Mouse (Mus musculus) midbrain, embryonic 16.5 days (tissue): ENCODE measurements at regions not wholly inside any gene's neighbourhood (a gene's known extent, or its start where the extent isn't known, plus 50 kb on each side); places are given as distances from the start of the nearest gene placed in this dataset.

Experiments used
- ATAC-seq: fragments of 200-750 bp; cut with Nextera tagmentation; 2 replicates; pipeline ENCODE4 v1.8.0; 2017; ENCODE audit warnings: moderate TSS enrichment
- H3K27ac ChIP-seq: fragments of 300-500 bp; sonication (generic); 2 replicates; pipeline ENCODE4 v1.5.1; 2014; ENCODE audit warnings: mild to moderate bottlenecking, low read length, mixed read lengths
- H3K27me3 ChIP-seq: fragments of 300-500 bp; sonication (generic); 2 replicates; pipeline ENCODE4 v1.6.1; 2014; ENCODE audit warnings: low read depth, low read length, mixed read lengths; ENCODE audit not compliant: control insufficient read depth, insufficient read depth
- H3K36me3 ChIP-seq: fragments of 300-500 bp; sonication (generic); 2 replicates; pipeline ENCODE4 v1.6.1; 2014; ENCODE audit warnings: mild to moderate bottlenecking, low read length, moderate library complexity, mixed read lengths; ENCODE audit not compliant: control insufficient read depth, insufficient read depth
- H3K4me1 ChIP-seq: fragments of 300-500 bp; sonication (generic); 2 replicates; pipeline ENCODE4 v1.6.1; 2014; ENCODE audit warnings: mild to moderate bottlenecking, low read length, mixed read lengths; ENCODE audit not compliant: control insufficient read depth, insufficient read depth
- H3K4me2 ChIP-seq: fragments of 300-500 bp; sonication (generic); 2 replicates; pipeline ENCODE4 v1.6.1; 2014; ENCODE audit warnings: mild to moderate bottlenecking, low read length, mixed read lengths
- H3K4me3 ChIP-seq: fragments of 300-500 bp; sonication (generic); 2 replicates; pipeline ENCODE4 v1.5.1; 2014; ENCODE audit warnings: low read depth, mild to moderate bottlenecking, low read length, moderate library complexity, mixed read lengths
- H3K9ac ChIP-seq: fragments of 300-500 bp; sonication (generic); 2 replicates; pipeline ENCODE4 v1.6.1; 2014; ENCODE audit warnings: low read depth, low read length, mixed read lengths
- H3K9me3 ChIP-seq: fragments of 300-500 bp; sonication (generic); replicated peaks from 2 replicates; pipeline ENCODE4 v1.6.1; 2014; ENCODE audit warnings: mild to moderate bottlenecking, low read length, mixed read lengths; ENCODE audit not compliant: control insufficient read depth, poor library complexity, severe bottlenecking
- WGBS: fragments of 180-500 bp; shearing (Covaris S2); extraction: QIAGEN DNeasy Blood & Tissue Kit; methylation state at CpG from one replicate; pipeline ENCODE4 v1.1.7; 2014; 5-methylcytosine and 5-hydroxymethylcytosine counted together

DNA sequence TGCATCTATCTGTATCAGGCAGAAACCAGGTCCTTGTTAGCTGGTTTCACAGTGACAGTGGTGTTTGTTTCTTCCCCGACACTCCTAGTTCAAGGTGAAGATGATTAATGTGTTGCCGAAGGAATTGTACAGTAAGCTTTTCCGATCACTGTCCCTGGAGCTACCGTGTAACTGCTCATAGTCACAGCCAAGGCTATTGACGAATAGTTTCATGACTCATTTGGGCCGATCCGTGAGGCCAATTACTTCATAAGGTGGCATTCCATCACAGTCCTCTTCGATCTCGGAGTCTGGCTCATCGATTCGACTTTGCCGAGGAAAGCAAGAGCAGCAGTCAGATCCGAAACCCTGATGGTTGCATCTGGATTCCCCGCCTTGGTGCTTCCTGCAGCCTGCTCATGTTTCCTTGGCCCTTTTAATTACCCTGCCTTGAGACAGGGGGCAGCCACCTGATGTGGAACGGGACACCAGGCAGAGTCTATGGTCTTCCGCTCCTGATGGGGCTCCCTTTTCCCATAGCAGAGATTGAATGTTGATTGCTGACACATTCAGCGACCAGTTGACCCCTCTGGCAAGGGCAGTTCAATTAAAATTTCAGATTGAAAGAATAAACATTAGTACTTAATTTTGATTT, 441.7 kb upstream of the Cdh4 start:
- no peaks in the 10 kb centered on the region for H3K4me1 ChIP-seq
- no peak overlapping the region for H3K4me2 ChIP-seq
- H3K27me3 ChIP-seq = no peaks in the 10 kb centered on the region
- 85% methylated on average over 17 of the region's 17 CpGs for WGBS
- H3K9ac ChIP-seq = no peak overlapping the region
- no peak overlapping the region for H3K27ac ChIP-seq
- H3K9me3 ChIP-seq = no peaks in the 10 kb centered on the region
- H3K4me3 ChIP-seq = no peak overlapping the region
- H3K36me3 ChIP-seq = no peaks in the 10 kb centered on the region
- ATAC-seq = no peak

DNA sequence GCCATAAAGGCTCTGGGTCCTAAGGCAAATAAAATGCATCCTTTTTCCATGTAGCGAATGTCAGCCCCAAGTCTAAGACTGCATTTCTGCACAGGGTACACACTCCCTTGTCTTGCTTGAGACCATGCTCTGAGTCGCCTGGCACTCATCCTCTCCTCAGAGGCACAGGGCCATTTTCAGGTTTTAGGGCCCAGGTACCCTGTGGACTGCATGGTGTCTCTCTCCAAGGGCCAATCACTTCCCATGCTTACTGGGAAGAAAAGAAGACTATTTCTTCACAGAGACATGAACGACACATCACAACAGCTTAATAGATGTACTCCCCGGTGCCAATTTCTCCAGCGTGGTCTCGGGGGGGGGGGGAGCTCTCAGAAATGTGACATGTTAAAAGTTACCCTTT, 434.5 kb upstream of the Cdh4 start:
- WGBS = 78% methylated on average over 6 of the region's 6 CpGs
- Histone ChIP-seq H3K27ac (no peak overlapping the region), H3K9ac (no peak overlapping the region), H3K4me3 (no peak overlapping the region), H3K27me3 (no peaks in the 10 kb centered on the region), H3K9me3 (no peaks in the 10 kb centered on the region), H3K4me2 (no peak overlapping the region), H3K36me3 (no peaks in the 10 kb centered on the region), H3K4me1 (0 out of 2 replicates have a peak, but pooled peaks cover 2% of the 10 kb centered on the region)
- ATAC-seq = no peak

DNA sequence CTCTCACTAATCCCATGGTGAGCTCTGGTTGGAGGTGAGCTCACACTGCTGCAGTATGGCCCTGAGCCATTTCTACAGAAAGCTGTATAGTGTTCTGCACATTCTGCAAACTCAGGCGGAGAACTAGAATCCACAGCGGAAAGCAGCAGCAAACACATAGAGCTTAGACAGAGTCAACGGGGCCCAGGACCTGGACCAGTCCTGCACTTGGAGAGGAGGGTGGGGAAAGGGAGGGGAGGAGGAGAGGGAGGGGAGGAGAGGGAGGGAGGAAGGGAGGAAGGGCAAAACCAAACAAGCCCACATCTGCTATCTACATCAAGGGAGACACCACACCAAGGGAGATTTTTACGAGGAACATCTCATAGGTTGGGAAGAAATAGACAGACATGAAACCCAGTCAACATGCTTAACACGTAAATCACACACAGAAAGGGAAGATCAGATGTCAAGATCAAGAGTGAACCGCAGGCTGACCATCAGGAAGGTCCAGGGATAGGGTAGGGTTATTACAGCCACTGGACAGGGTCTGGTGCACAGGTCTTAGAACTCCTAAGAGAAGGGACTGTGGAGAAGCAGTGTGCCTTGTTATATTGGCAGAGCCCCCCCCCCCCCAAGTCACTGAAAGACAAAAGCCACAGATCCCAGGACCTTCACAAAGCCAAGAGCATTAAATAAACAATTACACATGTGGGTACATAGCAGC, 428.2 kb upstream of the Cdh4 start:
- Histone ChIP-seq H3K9ac (no peak overlapping the region), H3K36me3 (no peaks in the 10 kb centered on the region), H3K27ac (no peak overlapping the region), H3K9me3 (no peaks in the 10 kb centered on the region), H3K4me2 (no peak overlapping the region), H3K4me3 (no peak overlapping the region), H3K27me3 (no peaks in the 10 kb centered on the region), H3K4me1 (peaks cover 4% of the 10 kb centered on the region; the same call in 1 of the 2 replicates)
- 89% methylated on average over 6 of the region's 6 CpGs for WGBS
- peak; percentile 30; the same call in 1 of the 2 replicates for ATAC-seq

DNA sequence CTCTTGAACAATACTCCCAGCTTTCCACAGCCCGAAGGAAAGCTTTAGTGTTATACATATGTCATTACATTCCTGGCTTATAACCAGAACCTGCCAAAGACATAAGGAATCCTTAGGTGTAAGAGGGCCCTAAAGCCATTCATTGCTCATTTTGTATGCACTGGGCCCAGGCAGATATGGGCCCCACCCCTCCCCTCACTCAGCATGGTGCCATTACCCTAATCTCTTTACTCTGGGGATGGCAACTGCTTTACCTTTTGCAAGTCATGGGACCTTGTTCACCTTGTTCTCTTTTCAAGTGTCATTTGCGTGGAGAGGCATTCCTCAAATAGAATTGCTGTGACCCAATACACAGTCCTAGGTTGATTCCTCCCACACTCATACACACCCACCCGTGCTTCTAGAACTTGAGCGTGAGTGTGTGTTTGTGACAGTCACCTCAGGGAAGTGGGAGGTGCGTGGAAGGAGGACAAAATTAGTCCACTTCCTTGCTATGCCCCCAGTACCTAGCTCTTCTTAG, 419.5 kb upstream of the Cdh4 start:
- H3K4me3 ChIP-seq = no peak overlapping the region
- no peak overlapping the region for H3K4me2 ChIP-seq
- H3K27ac ChIP-seq = no peak overlapping the region
- H3K27me3 ChIP-seq = no peaks in the 10 kb centered on the region
- no peaks in the 10 kb centered on the region for H3K4me1 ChIP-seq
- no peak for ATAC-seq
- H3K9ac ChIP-seq = no peak overlapping the region
- no peaks in the 10 kb centered on the region for H3K36me3 ChIP-seq
- H3K9me3 ChIP-seq = no peaks in the 10 kb centered on the region
- WGBS = 66% methylated on average over 5 of the region's 5 CpGs

DNA sequence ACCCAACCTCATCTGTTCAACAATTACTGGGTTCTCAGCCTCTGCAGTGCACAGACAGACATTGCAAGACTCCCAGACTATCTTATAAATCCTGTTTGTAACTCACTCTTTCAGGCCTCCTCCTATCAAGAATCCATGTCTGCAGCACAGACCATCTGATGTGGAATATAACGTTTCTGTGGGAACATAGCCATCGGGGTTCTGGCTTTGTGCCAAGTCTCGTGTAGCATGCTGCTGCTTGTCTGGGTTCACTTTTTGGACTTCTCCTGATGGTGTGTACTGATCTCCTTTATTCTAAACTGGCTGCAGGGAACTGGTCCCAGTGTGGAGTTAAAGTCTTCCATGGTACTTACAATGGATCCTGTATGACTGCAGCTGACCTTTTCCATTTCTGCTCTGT, 418.0 kb upstream of the Cdh4 start:
- Histone ChIP-seq H3K9me3 (no peaks in the 10 kb centered on the region), H3K4me1 (no peaks in the 10 kb centered on the region), H3K4me2 (no peak overlapping the region), H3K27me3 (no peaks in the 10 kb centered on the region), H3K27ac (no peak overlapping the region), H3K9ac (no peak overlapping the region), H3K4me3 (no peak overlapping the region), H3K36me3 (no peaks in the 10 kb centered on the region)
- 61% methylated on average over 3 of the region's 3 CpGs for WGBS
- ATAC-seq = no peak

DNA sequence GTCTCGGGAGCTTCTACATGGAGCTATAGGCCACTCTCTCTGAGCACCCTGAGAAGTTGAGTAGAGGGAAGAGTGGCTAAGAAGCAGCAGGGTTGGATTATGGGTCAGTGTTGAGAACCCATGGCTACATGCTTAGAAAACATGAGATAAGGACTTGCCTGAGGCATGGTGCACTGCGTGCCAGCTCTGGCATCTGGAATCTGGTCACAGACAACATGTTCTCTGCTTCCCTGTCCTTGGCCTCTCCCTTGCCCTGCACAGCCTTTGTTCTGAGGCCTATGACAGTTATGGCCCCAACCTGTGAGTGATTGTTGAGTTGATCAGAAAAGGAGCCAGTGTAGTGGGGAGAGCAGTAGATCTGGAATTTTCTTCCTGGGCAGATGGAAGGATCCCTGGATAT, 409.1 kb upstream of the Cdh4 start:
- no peaks in the 10 kb centered on the region for H3K27me3 ChIP-seq
- no peak overlapping the region for H3K4me2 ChIP-seq
- no peaks in the 10 kb centered on the region for H3K36me3 ChIP-seq
- H3K4me1 ChIP-seq = no peaks in the 10 kb centered on the region
- WGBS = 88% methylated on average over 2 of the region's 2 CpGs
- no peak for ATAC-seq
- H3K9ac ChIP-seq = no peak overlapping the region
- no peaks in the 10 kb centered on the region for H3K9me3 ChIP-seq
- H3K4me3 ChIP-seq = no peak overlapping the region
- H3K27ac ChIP-seq = no peak overlapping the region

DNA sequence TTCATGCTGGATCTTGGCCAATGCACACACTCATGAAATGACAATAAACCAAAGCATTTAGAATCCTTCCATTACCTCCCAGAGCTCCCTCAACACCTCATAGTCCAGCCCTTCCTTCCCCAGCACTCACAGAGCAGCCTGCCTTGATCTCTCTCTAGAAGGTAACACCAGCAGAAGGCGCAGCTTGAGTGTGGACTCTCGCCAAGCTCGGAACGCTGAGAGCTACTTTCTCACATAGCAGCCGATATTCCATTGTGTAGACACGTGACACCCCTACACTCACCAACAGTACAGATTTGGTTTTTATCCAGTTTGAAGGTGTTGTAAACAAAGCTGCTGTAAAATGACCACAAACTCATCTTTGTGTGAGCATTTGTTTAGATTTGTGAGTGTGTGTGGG, 406.8 kb upstream of the Cdh4 start:
- 75% methylated on average over 6 of the region's 6 CpGs for WGBS
- Histone ChIP-seq H3K4me2 (no peak overlapping the region), H3K4me3 (no peak overlapping the region), H3K27me3 (no peaks in the 10 kb centered on the region), H3K27ac (no peak overlapping the region), H3K9ac (no peak overlapping the region), H3K9me3 (no peaks in the 10 kb centered on the region), H3K4me1 (no peaks in the 10 kb centered on the region), H3K36me3 (no peaks in the 10 kb centered on the region)
- ATAC-seq = no peak

DNA sequence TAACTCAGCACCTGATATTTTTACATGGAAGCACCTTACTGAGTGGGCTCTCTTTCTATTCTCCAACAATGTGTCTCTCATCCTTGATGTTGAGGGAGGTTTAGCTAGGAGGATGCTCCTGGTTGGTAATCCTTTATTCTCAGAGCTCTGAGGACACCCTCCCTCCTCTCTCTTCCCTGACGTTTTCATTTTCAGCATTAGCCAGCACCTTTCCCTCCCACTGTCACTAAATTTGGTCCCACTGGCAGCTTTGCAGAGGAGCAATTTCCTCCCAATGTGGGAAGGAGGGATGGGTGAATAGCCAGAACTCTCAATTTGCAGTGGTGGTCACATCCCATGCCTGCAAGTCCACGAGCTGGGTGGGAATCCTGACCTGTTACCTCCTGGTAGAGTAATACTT, 402.5 kb upstream of the Cdh4 start:
- H3K27me3 ChIP-seq = no peaks in the 10 kb centered on the region
- H3K4me2 ChIP-seq = no peak overlapping the region
- H3K4me1 ChIP-seq = no peaks in the 10 kb centered on the region
- no peak overlapping the region for H3K27ac ChIP-seq
- no peak for ATAC-seq
- no peak overlapping the region for H3K9ac ChIP-seq
- no peak overlapping the region for H3K4me3 ChIP-seq
- H3K9me3 ChIP-seq = no peaks in the 10 kb centered on the region
- H3K36me3 ChIP-seq = no peaks in the 10 kb centered on the region
- 53% methylated on average over 2 of the region's 2 CpGs for WGBS

DNA sequence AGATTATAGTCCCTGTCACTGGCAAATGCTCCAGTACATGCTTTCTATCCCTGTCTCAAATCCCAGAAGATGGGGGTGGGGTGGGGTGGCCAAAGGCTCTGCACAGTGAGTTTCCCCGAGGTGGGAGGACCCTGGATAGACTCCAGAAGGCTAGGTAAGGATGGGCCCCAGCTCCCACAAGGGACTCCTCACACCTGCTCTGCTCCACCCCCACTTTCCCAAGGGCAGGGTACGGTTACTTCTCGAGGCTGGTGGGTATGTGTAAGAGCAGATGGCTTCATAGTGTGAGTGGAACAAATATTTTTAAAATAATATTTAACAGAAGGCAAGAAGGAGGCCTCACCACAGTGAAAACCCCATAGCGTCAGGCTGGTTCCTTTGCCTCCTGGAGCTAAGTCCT, 398.6 kb upstream of the Cdh4 start:
- Histone ChIP-seq H3K9ac (no peak overlapping the region), H3K9me3 (no peaks in the 10 kb centered on the region), H3K27ac (no peak overlapping the region), H3K4me3 (no peak overlapping the region), H3K4me2 (no peak overlapping the region), H3K36me3 (no peaks in the 10 kb centered on the region), H3K4me1 (no peaks in the 10 kb centered on the region; the same call in 1 of the 2 replicates), H3K27me3 (no peaks in the 10 kb centered on the region)
- 73% methylated on average over 4 of the region's 4 CpGs for WGBS
- ATAC-seq = no peak
